Comparison of ENCODE assay signal across 8 mouse cellular contexts in genomic region chr19:24871037-24871635, GRCm38 (mm10). TPM values are rescaled to one million over a fixed set of nuclear protein-coding genes. Genes with fewer than 3 reads are reported as not detected.
DNase-seq lines count a peak whose midpoint lies in the region; ATAC-seq and TF ChIP-seq lines count a peak whose summit lies in the region.

No protein-coding gene starts in this region.

- peak; percentile 67 for ATAC-seq in forebrain, embryonic 14.5 days
- ATAC-seq in lung, embryonic 16.5 days (ENCODE audit: low read depth) = peak; percentile 67; the same call in 1 of the 2 replicates

- no peak overlapping the region for H3K4me3 ChIP-seq in E14TG2a.4 (replicated peaks; ENCODE audit: low read length)
- peak overlapping the region; percentile 26 for H3K4me3 ChIP-seq in forebrain, embryonic 14.5 days (ENCODE audit: low read depth, low read length)
- peak overlapping the region; percentile 47 for H3K4me3 ChIP-seq in hindbrain, embryonic 10.5 days
- peak overlapping the region; percentile 49 for H3K4me3 ChIP-seq in lung, embryonic 16.5 days (ENCODE audit: low read length)

- H3K27ac ChIP-seq in forebrain, embryonic 14.5 days (ENCODE audit: low read depth, low read length) = no peak overlapping the region
- H3K27ac ChIP-seq in hindbrain, embryonic 10.5 days = no peak overlapping the region
- H3K27ac ChIP-seq in lung, embryonic 16.5 days (ENCODE audit: low read length) = no peak overlapping the region

- no peaks in the 10 kb centered on the region for H3K4me1 ChIP-seq in E14TG2a.4 (replicated peaks; ENCODE audit: low read depth, low read length)
- no peaks in the 10 kb centered on the region for H3K4me1 ChIP-seq in forebrain, embryonic 14.5 days (ENCODE audit: control insufficient read depth, insufficient read depth, low read length)
- peaks cover 9% of the 10 kb centered on the region; the same call in 1 of the 2 replicates for H3K4me1 ChIP-seq in hindbrain, embryonic 10.5 days (replicated peaks)
- peaks cover 2% of the 10 kb centered on the region; the same call in 1 of the 2 replicates for H3K4me1 ChIP-seq in lung, embryonic 16.5 days (replicated peaks; ENCODE audit: control insufficient read depth, insufficient read depth, low read length)

- peaks cover 29% of the 10 kb centered on the region for H3K27me3 ChIP-seq in E14TG2a.4 (ENCODE audit: insufficient read depth, low read length)
- H3K27me3 ChIP-seq in forebrain, embryonic 14.5 days (replicated peaks; ENCODE audit: control insufficient read depth, insufficient read depth, low read length) = 0 out of 2 replicates have a peak, but pooled peaks cover 4% of the 10 kb centered on the region
- H3K27me3 ChIP-seq in hindbrain, embryonic 10.5 days (ENCODE audit: insufficient read depth, poor library complexity, severe bottlenecking) = peaks cover 26% of the 10 kb centered on the region
- no peaks in the 10 kb centered on the region; the same call in none of the 2 replicates for H3K27me3 ChIP-seq in lung, embryonic 16.5 days (ENCODE audit: control insufficient read depth, insufficient read depth, low read depth, low read length)

- DNase-seq in brain, embryonic 18.5 days (ENCODE audit: low read depth, low spot score) = peak; percentile 34
- peak; percentile 87 for DNase-seq in forebrain, embryonic 14.5 days (ENCODE audit: low spot score)
- peak; percentile 85 for DNase-seq in hindbrain, embryonic 10.5 days (ENCODE audit: low spot score)
- DNase-seq in layer of hippocampus, adult 9-10 months (ENCODE audit: low spot score) = peak; percentile 51
- DNase-seq in retina, postnatal 1 day = peak; percentile 88
- peak; percentile 28 for DNase-seq in urinary bladder, postnatal 10 days (ENCODE audit: low spot score)

- H3K9ac ChIP-seq in forebrain, embryonic 14.5 days (ENCODE audit: low read length) = peak overlapping the region; percentile 59
- peak overlapping the region; percentile 56 for H3K9ac ChIP-seq in lung, embryonic 16.5 days (ENCODE audit: low read length)

- no peaks in the 10 kb centered on the region for H3K9me3 ChIP-seq in E14TG2a.4 (ENCODE audit: low read length)
- no peaks in the 10 kb centered on the region for H3K9me3 ChIP-seq in forebrain, embryonic 14.5 days (replicated peaks; ENCODE audit: control insufficient read depth, low read length)
- H3K9me3 ChIP-seq in hindbrain, embryonic 10.5 days = no peaks in the 10 kb centered on the region
- no peaks in the 10 kb centered on the region for H3K9me3 ChIP-seq in lung, embryonic 16.5 days (ENCODE audit: control insufficient read depth, low read length)

- H3K4me2 ChIP-seq in forebrain, embryonic 14.5 days (ENCODE audit: low read length) = peak overlapping the region; percentile 63
- peak overlapping the region; percentile 70 for H3K4me2 ChIP-seq in lung, embryonic 16.5 days (ENCODE audit: low read depth, low read length)

- H3K36me3 ChIP-seq in E14TG2a.4 (ENCODE audit: insufficient read depth, low read length) = no peaks in the 10 kb centered on the region
- H3K36me3 ChIP-seq in forebrain, embryonic 14.5 days (ENCODE audit: control insufficient read depth, insufficient read depth, low read length) = no peaks in the 10 kb centered on the region
- H3K36me3 ChIP-seq in hindbrain, embryonic 10.5 days = no peaks in the 10 kb centered on the region
- no peaks in the 10 kb centered on the region for H3K36me3 ChIP-seq in lung, embryonic 16.5 days (ENCODE audit: control insufficient read depth, insufficient read depth, low read length)

- 22% methylated on average over 18 of the region's 18 CpGs for WGBS in forebrain, embryonic 14.5 days
- WGBS in hindbrain, embryonic 10.5 days = 25% methylated on average over 18 of the region's 18 CpGs
- WGBS in lung, embryonic 16.5 days = 10% methylated on average over 18 of the region's 18 CpGs

- peak; percentile 98 for TF ChIP-seq CTCF in E14TG2a.4 (conservative IDR thresholded peaks at IDR 0.05; ENCODE audit: low read length)

RNA-seq across cellular contexts. Expression of gene Gm10053, which starts 4.3 kb away (rescaled TPM):
- polyA plus RNA-seq in forebrain, embryonic 14.5 days (2014; fragmentation: Nextera tagmentation; extraction: Ambion mirVana) = 238 and 267 TPM in 2 replicates
- polyA plus RNA-seq in hindbrain, embryonic 10.5 days (2016; fragmentation: Nextera tagmentation; extraction: Ambion mirVana) = 280 and 317 TPM in 2 replicates
- 175 and 190 TPM in 2 replicates for polyA plus RNA-seq in lung, embryonic 16.5 days (2015; fragmentation: Nextera tagmentation; extraction: Ambion mirVana)

RNA-seq across cellular contexts. Expression of gene Pgm5, which starts 9.5 kb away (rescaled TPM):
- polyA plus RNA-seq in forebrain, embryonic 14.5 days (2014; fragmentation: Nextera tagmentation; extraction: Ambion mirVana) = 0.25 and 0.36 TPM in 2 replicates
- 0.13 and 0.17 TPM in 2 replicates for polyA plus RNA-seq in hindbrain, embryonic 10.5 days (2016; fragmentation: Nextera tagmentation; extraction: Ambion mirVana)
- 2.5 and 2.9 TPM in 2 replicates for polyA plus RNA-seq in lung, embryonic 16.5 days (2015; fragmentation: Nextera tagmentation; extraction: Ambion mirVana)

RNA-seq across cellular contexts. Expression of gene Foxd4, which starts 29.9 kb away (rescaled TPM):
- not detected in 2 replicates for polyA plus RNA-seq in forebrain, embryonic 14.5 days (2014; fragmentation: Nextera tagmentation; extraction: Ambion mirVana)
- polyA plus RNA-seq in hindbrain, embryonic 10.5 days (2016; fragmentation: Nextera tagmentation; extraction: Ambion mirVana) = 0.24 and 0.42 TPM in 2 replicates
- polyA plus RNA-seq in lung, embryonic 16.5 days (2015; fragmentation: Nextera tagmentation; extraction: Ambion mirVana) = not detected in 2 replicates

Comparison
In these comparisons a context has a peak if more than half of its experiments do, and no peak if none do; other contexts are left out.
1. DNase-seq: peak in every context shown above with its lines; median percentile 88 in retina, postnatal 1 day; 87 in forebrain, embryonic 14.5 days; 85 in hindbrain, embryonic 10.5 days; 51 in layer of hippocampus, adult 9-10 months; 34 in brain, embryonic 18.5 days; 28 in urinary bladder, postnatal 10 days.